22 mouse cellular contexts compared by ENCODE assay signal in the genomic region with DNA sequence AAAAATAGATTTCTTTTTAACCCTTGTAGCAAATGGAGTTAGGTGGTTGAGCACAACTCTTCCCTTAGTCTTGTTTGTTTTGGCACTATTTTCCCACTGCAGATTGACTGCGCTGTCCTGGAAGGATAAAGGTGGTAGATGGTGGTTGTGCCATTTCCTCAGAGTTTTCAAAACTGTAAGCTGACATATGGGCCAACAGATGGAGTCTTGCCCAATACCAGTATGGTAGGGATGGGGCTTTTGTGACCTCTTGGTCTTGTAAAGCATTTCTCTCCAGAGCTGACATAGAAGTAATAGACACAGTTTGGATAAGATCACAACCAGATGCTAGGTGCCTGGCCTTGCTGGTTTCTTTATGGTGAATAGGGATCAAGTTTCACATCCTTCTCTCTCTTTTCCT. TPM values are rescaled to one million over a fixed set of nuclear protein-coding genes. Genes with fewer than 3 reads are reported as not detected.
"Had no signal": no experiment of that assay in that cellular context is flagged by ENCODE, and none has a peak within 500 bp of the region (broad histone marks: within the 10 kb centered on the region; RNA-seq: fewer than 3 reads in every experiment).

No protein-coding gene starts in this region.

- DNase-seq: kidney, adult 9 months; kidney, postnatal 36 days; liver; liver, embryonic 13.5 days; liver, postnatal 0 days; lung, postnatal 14 days; right cerebral cortex, postnatal 14 days; thymus, adult 2 months; thymus, postnatal 36 days had no signal

- H3K27ac ChIP-seq: kidney, postnatal 0 days; left cerebral cortex, adult 2 months; liver, embryonic 13.5 days; lung, embryonic 15.5 days; macrophage; midbrain, embryonic 15.5 days; neural tube, embryonic 12.5 days; stomach, embryonic 15.5 days had no signal

- H3K9me3 ChIP-seq: liver, embryonic 13.5 days; lung, embryonic 15.5 days; midbrain, embryonic 15.5 days; neural tube, embryonic 12.5 days; stomach, embryonic 15.5 days had no signal

- H3K4me1 ChIP-seq: liver, embryonic 13.5 days; lung, embryonic 15.5 days; midbrain, embryonic 15.5 days; neural tube, embryonic 12.5 days; stomach, embryonic 15.5 days had no signal

- H3K4me3 ChIP-seq: left cerebral cortex, adult 2 months; liver, embryonic 13.5 days; lung, embryonic 15.5 days; megakaryocyte, embryonic 14.5 days; midbrain, embryonic 15.5 days; neural tube, embryonic 12.5 days; stomach, embryonic 15.5 days had no signal

- H3K4me2 ChIP-seq: liver, embryonic 13.5 days; lung, embryonic 15.5 days; midbrain, embryonic 11.5 days; midbrain, embryonic 15.5 days; neural tube, embryonic 12.5 days; stomach, embryonic 15.5 days had no signal

- H3K9ac ChIP-seq: liver, embryonic 13.5 days; liver, postnatal 0 days; lung, embryonic 15.5 days; midbrain, embryonic 15.5 days; neural tube, embryonic 12.5 days; stomach, embryonic 15.5 days had no signal

- ATAC-seq: liver, postnatal 0 days; midbrain, embryonic 15.5 days had no signal

- H3K27me3 ChIP-seq: liver, embryonic 13.5 days; lung, embryonic 15.5 days; megakaryocyte, embryonic 14.5 days; midbrain, embryonic 15.5 days; neural tube, embryonic 12.5 days; stomach, embryonic 15.5 days had no signal

RNA-seq across cellular contexts. Expression of gene Astl, which starts 40.4 kb away (rescaled TPM):
- total RNA-seq: layer of hippocampus, adult 18-20 months; layer of hippocampus, postnatal 10 days; left cerebral cortex, adult 2 months; left cerebral cortex, postnatal 25 days had no signal
- polyA plus RNA-seq: kidney, postnatal 0 days; liver, embryonic 13.5 days; liver, postnatal 0 days; lung, embryonic 15.5 days; macrophage; midbrain, embryonic 11.5 days; midbrain, embryonic 15.5 days; neural tube, embryonic 12.5 days; stomach, embryonic 15.5 days; testis, adult 2 months had no signal
